Mouse (Mus musculus) stomach, postnatal 0 days (tissue): ENCODE measurements around the gene Slc2a4.

Source experiments
- CTCF ChIP-seq: IDR thresholded peaks from 2 replicates; pipeline ENCODE4 v1.5.1; 2016; ENCODE audit warnings: antibody characterized with exemption, low read depth, mild to moderate bottlenecking, moderate library complexity
- EP300 ChIP-seq: optimal IDR thresholded peaks from 2 replicates; pipeline ENCODE3; 2016; ENCODE audit warnings: antibody characterized with exemption

- TF ChIP-seq CTCF (no peak), EP300 (no peak)
Observed at GRCm38 (mm10) chr11:69945216-69945615, 2.8 kb downstream of the Slc2a4 start.
